Comparison of ENCODE assay signal across 10 mouse cellular contexts in genomic region chr12:84113676-84114075, GRCm38 (mm10). TPM values are rescaled to one million over a fixed set of nuclear protein-coding genes. Genes with fewer than 3 reads are reported as not detected.
DNase-seq lines count a peak whose midpoint lies in the region; ATAC-seq and TF ChIP-seq lines count a peak whose summit lies in the region.
"Had no signal": no experiment of that assay in that cellular context is flagged by ENCODE, and none has a peak within 500 bp of the region (broad histone marks: within the 10 kb centered on the region; RNA-seq: fewer than 3 reads in every experiment).

No protein-coding gene starts in this region.

- TF ChIP-seq POLR2A in myocyte (IDR thresholded peaks at IDR 0.05; ENCODE audit: insufficient read length, low read depth): no peak

- no peak for ATAC-seq in embryonic facial prominence, embryonic 15.5 days (ENCODE audit: insufficient number of reproducible peaks, low FRiP score, low TSS enrichment, low read depth)
- 0 out of 2 replicates have a peak, but pooled peaks have one; percentile 12 for ATAC-seq in intestine, embryonic 15.5 days

- TF ChIP-seq CTCF in left cerebral cortex, adult 2 months (IDR thresholded peaks at IDR 0.05): no peak

- peak overlapping the region; percentile 62 for H3K4me2 ChIP-seq in embryonic facial prominence, embryonic 15.5 days (replicated peaks)
- peak overlapping the region; percentile 69 for H3K4me2 ChIP-seq in intestine, embryonic 15.5 days (replicated peaks)
- H3K4me2 ChIP-seq in myocyte (ENCODE audit: low read depth): peak overlapping the region; percentile 67

- H3K27me3 ChIP-seq in embryonic facial prominence, embryonic 15.5 days: no peaks in the 10 kb centered on the region
- H3K27me3 ChIP-seq in intestine, embryonic 15.5 days (replicated peaks): no peaks in the 10 kb centered on the region
- no peaks in the 10 kb centered on the region for H3K27me3 ChIP-seq in myocyte (ENCODE audit: control insufficient read depth, insufficient read depth, insufficient read length)

- H3ac ChIP-seq in myocyte (ENCODE audit: control insufficient read depth, insufficient read length): no peak overlapping the region

- 36% methylated on average over 6 of the region's 6 CpGs for WGBS in embryonic facial prominence, embryonic 15.5 days
- 44% methylated on average over 6 of the region's 6 CpGs for WGBS in intestine, embryonic 15.5 days

- H3K27ac ChIP-seq in left cerebral cortex, adult 2 months: peak overlapping the region; percentile 50; the same call in 1 of the 2 replicates
- no peak overlapping the region for H3K27ac ChIP-seq in embryonic facial prominence, embryonic 15.5 days (replicated peaks)
- H3K27ac ChIP-seq in intestine, embryonic 15.5 days: no peak overlapping the region

- peak overlapping the region; percentile 75 for H3K4me3 ChIP-seq in left cerebral cortex, adult 2 months
- H3K4me3 ChIP-seq in embryonic facial prominence, embryonic 15.5 days (replicated peaks): peak overlapping the region; percentile 85
- peak overlapping the region; percentile 85 for H3K4me3 ChIP-seq in intestine, embryonic 15.5 days (replicated peaks)
- H3K4me3 ChIP-seq in myocyte: peak overlapping the region; percentile 58

- H3K36me3 ChIP-seq in embryonic facial prominence, embryonic 15.5 days: no peaks in the 10 kb centered on the region
- H3K36me3 ChIP-seq in intestine, embryonic 15.5 days: no peaks in the 10 kb centered on the region
- no peaks in the 10 kb centered on the region for H3K36me3 ChIP-seq in myocyte (ENCODE audit: control insufficient read depth, insufficient read depth)

- H3K79me2 ChIP-seq in myocyte (ENCODE audit: control insufficient read depth, insufficient read depth): peaks cover 30% of the 10 kb centered on the region

- DNase-seq in left cerebral cortex, adult 2 months (ENCODE audit: extremely low spot score in 1 of 2, low spot score in 2 of 2): no peak
- DNase-seq in left cerebral cortex, adult 18-20 months (ENCODE audit: low spot score in 2 of 2): no peak
- no peak for DNase-seq in layer of hippocampus, adult 18-20 months (ENCODE audit: low spot score in 2 of 2)
- DNase-seq in kidney, postnatal 10 days: no peak
- DNase-seq in kidney, postnatal 36 days: no peak

- peaks cover 9% of the 10 kb centered on the region for H3K4me1 ChIP-seq in embryonic facial prominence, embryonic 15.5 days
- H3K4me1 ChIP-seq in intestine, embryonic 15.5 days (replicated peaks): peaks cover 8% of the 10 kb centered on the region; the same call in 1 of the 2 replicates

- intact Hi-C loops in left cerebral cortex, adult 2 months (cut with DNase I): no loop called here

- H3K9me3 ChIP-seq in embryonic facial prominence, embryonic 15.5 days (replicated peaks): no peaks in the 10 kb centered on the region
- no peaks in the 10 kb centered on the region for H3K9me3 ChIP-seq in intestine, embryonic 15.5 days

- H3K9ac ChIP-seq in embryonic facial prominence, embryonic 15.5 days: no peak overlapping the region
- no peak overlapping the region for H3K9ac ChIP-seq in intestine, embryonic 15.5 days

TF ChIP-seq in myocyte, 11 proteins besides CTCF, POLR2A, EP300 and RAD21:
- TF ChIP-seq MYOD1 (IDR thresholded peaks at IDR 0.05; ENCODE audit: control insufficient read depth in 1 of 3, insufficient read length in 2 of 3, low read depth in 2 of 3) (no peak), E2F4 (IDR thresholded peaks at IDR 0.05; ENCODE audit: insufficient read depth) (no peak), SRF (IDR thresholded peaks at IDR 0.05; ENCODE audit: control insufficient read depth, insufficient read length, low read depth) (no peak), CEBPB (IDR thresholded peaks at IDR 0.05; ENCODE audit: insufficient read depth, poor library complexity, severe bottlenecking) (no peak), MYOG (IDR thresholded peaks at IDR 0.05; ENCODE audit: control insufficient read depth in 1 of 3, insufficient read depth in 1 of 3, insufficient read length in 2 of 3, low read depth in 2 of 3) (no peak), REST (IDR thresholded peaks at IDR 0.05; ENCODE audit: insufficient read depth, insufficient read length) (no peak)

RNA-seq across cellular contexts. Expression of gene Dnal1, which starts 0.5 kb away (rescaled TPM):
- 100 to 1,000 TPM in 1 of 2 experiments, 10 to 100 TPM in 1; 94.4 to 103 TPM for total RNA-seq in left cerebral cortex, adult 2 months (2021)
- 10 to 100 TPM; 90.2 to 94.7 TPM for total RNA-seq in left cerebral cortex, adult 18-20 months (2021)
- 6.0 and 6.3 TPM in 2 replicates for polyA plus RNA-seq in embryonic facial prominence, embryonic 15.5 days (2015; fragmentation: Nextera tagmentation; extraction: Ambion mirVana)
- 3.9 TPM in 2 replicates for polyA plus RNA-seq in intestine, embryonic 15.5 days (2015; fragmentation: Nextera tagmentation; extraction: Ambion mirVana)
- 11.4 TPM for polyA plus RNA-seq in myocyte (2012; fragmentation: generic; extraction: Trizol)
- 10 to 100 TPM; 96.6 to 97.1 TPM for total RNA-seq in layer of hippocampus, adult 18-20 months (2021)

RNA-seq across cellular contexts. Expression of gene Acot6, which starts 13.2 kb away (rescaled TPM):
- total RNA-seq in left cerebral cortex, adult 2 months (2021): 1 to 10 TPM; 3.3 TPM
- total RNA-seq in left cerebral cortex, adult 18-20 months (2021): 1 to 10 TPM; 4.3 TPM
- polyA plus RNA-seq in embryonic facial prominence, embryonic 15.5 days (2015; fragmentation: Nextera tagmentation; extraction: Ambion mirVana): 2.1 and 2.4 TPM in 2 replicates
- polyA plus RNA-seq in intestine, embryonic 15.5 days (2015; fragmentation: Nextera tagmentation; extraction: Ambion mirVana): 2.0 and 2.1 TPM in 2 replicates
- polyA plus RNA-seq in myocyte (2012; fragmentation: generic; extraction: Trizol): 1.2 TPM
- 1 to 10 TPM; 5.2 to 5.5 TPM for total RNA-seq in layer of hippocampus, adult 18-20 months (2021)

RNA-seq across cellular contexts. Expression of gene Pnma1, which starts 34.6 kb away (rescaled TPM):
- 1 to 10 TPM; 4.8 to 5.1 TPM for total RNA-seq in left cerebral cortex, adult 2 months (2021)
- total RNA-seq in left cerebral cortex, adult 18-20 months (2021): 1 to 10 TPM; 4.2 to 6.9 TPM
- 1.8 and 3.0 TPM in 2 replicates for polyA plus RNA-seq in embryonic facial prominence, embryonic 15.5 days (2015; fragmentation: Nextera tagmentation; extraction: Ambion mirVana)
- 0.59 and 0.63 TPM in 2 replicates for polyA plus RNA-seq in intestine, embryonic 15.5 days (2015; fragmentation: Nextera tagmentation; extraction: Ambion mirVana)
- polyA plus RNA-seq in myocyte (2012; fragmentation: generic; extraction: Trizol): 0.46 TPM
- 1 to 10 TPM; 2.9 to 3.0 TPM for total RNA-seq in layer of hippocampus, adult 18-20 months (2021)

RNA-seq across cellular contexts. Expression of gene Acot5, which starts 44.6 kb away (rescaled TPM):
- total RNA-seq in left cerebral cortex, adult 2 months (2021): 1 to 10 TPM; 5.8 to 7.3 TPM
- total RNA-seq in left cerebral cortex, adult 18-20 months (2021): 1 to 10 TPM; 5.7 to 6.6 TPM
- 0.16 TPM in 2 replicates for polyA plus RNA-seq in embryonic facial prominence, embryonic 15.5 days (2015; fragmentation: Nextera tagmentation; extraction: Ambion mirVana)
- polyA plus RNA-seq in intestine, embryonic 15.5 days (2015; fragmentation: Nextera tagmentation; extraction: Ambion mirVana): 0.18 TPM in 1 of 2 replicates, not detected in the other
- not detected for polyA plus RNA-seq in myocyte (2012; fragmentation: generic; extraction: Trizol)
- total RNA-seq in layer of hippocampus, adult 18-20 months (2021): 1 to 10 TPM; 6.0 to 6.5 TPM
- total RNA-seq: common myeloid progenitor, adult 5-6 weeks had no signal
- polyA plus RNA-seq: spleen, adult 2 months had no signal
